Mouse (Mus musculus): ENCODE measurements at regions not wholly inside any gene's neighbourhood (a gene's known extent, or its start where the extent isn't known, plus 50 kb on each side); places are given as distances from the start of the nearest gene placed in this dataset.

GRCm38 (mm10) chr3:62159031-62159430 is 179.1 kb upstream of the Arhgef26 start:
- DNase-seq: peak; percentile 60

DNA sequence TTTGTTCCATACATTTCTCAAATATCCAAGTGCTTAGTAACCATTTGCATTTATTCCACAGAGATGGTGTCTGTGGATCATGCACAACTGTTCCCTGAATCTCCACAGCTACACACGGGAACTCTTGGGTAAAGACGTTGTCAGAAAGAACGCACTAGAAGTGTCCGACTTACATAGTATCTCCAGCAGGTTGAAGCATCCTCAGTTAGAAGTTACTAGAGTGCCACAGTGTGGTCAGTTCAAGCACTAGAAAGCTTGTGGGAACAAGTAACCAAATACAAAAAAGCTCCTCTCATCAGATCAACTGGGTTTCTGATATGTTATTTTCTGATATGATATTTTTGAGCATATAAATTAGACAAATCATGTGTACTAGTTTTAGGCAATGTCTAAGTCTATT is 167.5 kb upstream of the Arhgef26 start:
- no peak for DNase-seq

GRCm38 (mm10) chr3:62187807-62188509 is 150.2 kb upstream of the Arhgef26 start:
- DNase-seq: no peak

GRCm38 (mm10) chr3:62192466-62192865 is 145.7 kb upstream of the Arhgef26 start:
- DNase-seq: no peak

- no peak for DNase-seq
These were observed 143.7 kb upstream of the Arhgef26 start for GRCm38 (mm10) chr3:62194421-62194820.

GRCm38 (mm10) chr3:62196679-62197078 is 141.5 kb upstream of the Arhgef26 start:
- no peak for DNase-seq

GRCm38 (mm10) chr3:62215806-62216205 is 122.3 kb upstream of the Arhgef26 start:
- no peak for DNase-seq

DNA sequence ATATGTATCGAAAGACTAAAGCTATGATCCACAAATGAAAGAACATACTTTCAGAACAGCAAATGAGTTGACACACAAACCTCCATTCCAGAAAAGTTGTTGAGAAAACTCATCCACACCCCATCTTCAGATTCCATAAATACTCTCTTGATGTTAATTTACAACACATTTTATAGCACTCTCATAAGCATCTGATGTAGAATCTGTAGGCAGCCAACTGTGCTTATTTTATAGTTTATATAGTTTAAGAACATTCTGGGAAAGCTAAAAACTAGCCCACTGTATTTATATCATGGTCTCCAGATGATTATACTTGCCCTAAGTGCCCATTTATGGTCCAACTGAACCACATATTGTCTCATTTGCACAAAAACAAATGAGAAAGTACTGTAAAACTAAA is 120.8 kb upstream of the Arhgef26 start:
- no peak for DNase-seq

- no peak for DNase-seq
These were observed 110.4 kb upstream of the Arhgef26 start for GRCm38 (mm10) chr3:62227697-62228096.

DNA sequence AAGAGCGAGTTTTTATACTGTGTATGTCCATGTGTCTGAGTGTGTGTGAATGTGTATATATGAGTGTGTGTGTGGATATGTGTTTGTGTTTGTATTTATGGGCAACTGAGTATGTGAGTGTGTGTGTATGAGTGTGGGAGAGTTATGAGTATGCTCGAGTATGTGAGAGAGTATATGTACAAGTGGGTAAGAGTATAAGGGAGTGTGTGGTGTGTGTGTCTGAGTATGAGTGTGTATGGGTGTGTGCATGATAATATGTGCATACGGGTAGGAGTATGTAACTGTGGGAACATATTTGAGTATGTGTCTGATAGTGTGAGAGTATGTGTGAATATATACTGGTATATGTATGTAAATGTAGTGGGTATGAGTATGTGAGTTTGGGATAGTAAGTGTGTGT is 110.0 kb upstream of the Arhgef26 start:
- no peak for DNase-seq

DNA sequence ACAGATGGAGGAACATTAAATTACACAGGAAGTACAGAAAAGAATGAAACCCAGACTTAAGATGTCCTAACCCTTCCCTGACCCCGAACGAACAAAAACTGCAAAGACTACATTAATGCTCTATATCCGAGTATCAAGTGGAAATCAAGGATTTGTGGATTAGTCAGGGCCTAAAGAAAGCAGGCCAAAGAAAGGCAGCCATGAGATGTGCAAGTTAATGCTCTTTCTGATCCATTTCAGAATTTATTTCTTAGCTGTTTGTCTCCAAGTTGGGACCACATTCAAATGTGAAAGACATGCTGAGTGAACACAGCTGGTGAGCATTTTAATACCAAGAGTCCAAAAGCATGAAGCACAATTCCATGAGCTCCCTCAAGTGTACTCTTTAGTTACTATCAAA is 97.1 kb upstream of the Arhgef26 start:
- DNase-seq: no peak

DNA sequence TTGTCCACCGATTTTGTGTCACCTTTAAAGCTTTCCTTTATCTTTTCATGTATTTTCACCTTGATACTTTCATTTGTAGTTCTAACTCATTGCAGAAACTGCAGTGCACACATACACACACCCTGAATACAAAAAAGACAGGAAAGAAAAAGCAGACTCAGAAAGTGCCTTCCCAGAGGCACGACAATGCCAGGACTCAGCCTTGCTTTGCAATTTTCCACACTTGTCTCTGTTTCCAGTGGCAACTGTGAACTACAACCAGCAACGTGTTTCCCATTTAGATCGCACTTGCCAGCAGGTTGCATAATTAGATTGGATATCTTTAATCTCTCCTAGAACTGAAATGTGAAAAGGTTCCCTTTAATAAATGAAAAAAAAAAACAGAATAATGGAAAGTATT is 66.4 kb upstream of the Arhgef26 start:
- DNase-seq: no peak

DNA sequence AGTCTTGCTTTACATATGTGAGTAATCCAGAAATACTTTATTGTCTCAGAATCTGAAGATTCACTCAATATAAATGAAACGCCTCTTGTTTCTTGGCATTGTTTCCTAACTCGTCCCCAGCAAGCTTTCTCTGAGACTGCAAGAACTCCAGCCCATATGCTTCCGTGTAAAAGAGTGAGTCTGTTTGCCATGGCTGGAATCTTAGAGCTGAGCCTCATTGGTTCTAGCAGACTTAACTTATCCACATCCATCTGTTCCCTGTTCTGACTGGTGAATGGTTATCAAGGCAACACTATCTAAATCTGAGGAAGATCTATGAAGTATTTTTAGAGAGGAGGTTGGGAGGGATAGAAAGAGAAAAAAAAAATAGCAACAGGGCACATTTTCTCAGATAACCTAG is 59.9 kb upstream of the Arhgef26 start:
- DNase-seq: no peak

- DNase-seq: no peak
These were observed 57.2 kb upstream of the Arhgef26 start for GRCm38 (mm10) chr3:62280960-62281359.
